Comparison of ENCODE assay signal across 9 mouse cellular contexts in genomic region chr4:133406313-133407056, GRCm38 (mm10). TPM values are rescaled to one million over a fixed set of nuclear protein-coding genes. Genes with fewer than 3 reads are reported as not detected.
DNase-seq lines count a peak whose midpoint lies in the region; ATAC-seq lines count a peak whose summit lies in the region.
"Had no signal": no experiment of that assay in that cellular context is flagged by ENCODE, and none has a peak within 500 bp of the region (broad histone marks: within the 10 kb centered on the region; RNA-seq: fewer than 3 reads in every experiment).

No protein-coding gene starts in this region.

- ATAC-seq in forebrain, embryonic 12.5 days (ENCODE audit: low FRiP score) = no peak
- ATAC-seq in forebrain, embryonic 14.5 days = no peak
- ATAC-seq in hindbrain, embryonic 13.5 days (ENCODE audit: low FRiP score) = no peak
- no peak for ATAC-seq in hindbrain, embryonic 16.5 days
- ATAC-seq in intestine, embryonic 16.5 days = peak; percentile 61

- H3K4me1 ChIP-seq in forebrain, embryonic 12.5 days = peaks cover 22% of the 10 kb centered on the region
- peaks cover 6% of the 10 kb centered on the region; the same call in 1 of the 2 replicates for H3K4me1 ChIP-seq in forebrain, embryonic 14.5 days (ENCODE audit: control insufficient read depth, insufficient read depth, low read length)
- H3K4me1 ChIP-seq in hindbrain, embryonic 13.5 days (replicated peaks) = peaks cover 28% of the 10 kb centered on the region
- peaks cover 15% of the 10 kb centered on the region for H3K4me1 ChIP-seq in hindbrain, embryonic 16.5 days (ENCODE audit: control insufficient read depth, insufficient read depth, low read depth, low read length)
- H3K4me1 ChIP-seq in intestine, embryonic 16.5 days (ENCODE audit: control insufficient read depth, insufficient read depth, low read length) = peaks cover 35% of the 10 kb centered on the region

- DNase-seq in forebrain, embryonic 14.5 days (ENCODE audit: low spot score) = no peak
- DNase-seq in Muller cell, postnatal 12 days (ENCODE audit: inconsistent ontology term) = peak; percentile 31
- DNase-seq in adrenal gland, adult 8-10 months = no peak
- no peak for DNase-seq in urinary bladder, adult 18-20 months (ENCODE audit: low spot score in 2 of 2)
- DNase-seq: cerebellum, adult 9-11 months had no signal

- H3K27ac ChIP-seq in forebrain, embryonic 12.5 days = 0 out of 2 replicates have a peak overlapping the region, but pooled peaks have one; percentile 8
- H3K27ac ChIP-seq in forebrain, embryonic 14.5 days (ENCODE audit: low read depth, low read length) = no peak overlapping the region; the same call in 1 of the 2 replicates
- H3K27ac ChIP-seq in hindbrain, embryonic 13.5 days = peak overlapping the region; percentile 73
- no peak overlapping the region; the same call in 1 of the 2 replicates for H3K27ac ChIP-seq in hindbrain, embryonic 16.5 days (ENCODE audit: low read depth, low read length)
- peak overlapping the region; percentile 19; the same call in 1 of the 2 replicates for H3K27ac ChIP-seq in intestine, embryonic 16.5 days (ENCODE audit: low read length)

- 68% methylated on average over 8 of the region's 8 CpGs for WGBS in forebrain, embryonic 12.5 days
- 71% methylated on average over 8 of the region's 8 CpGs for WGBS in forebrain, embryonic 14.5 days
- WGBS in hindbrain, embryonic 13.5 days = 60% methylated on average over 8 of the region's 8 CpGs
- 60% methylated on average over 8 of the region's 8 CpGs for WGBS in hindbrain, embryonic 16.5 days
- WGBS in intestine, embryonic 16.5 days = 64% methylated on average over 8 of the region's 8 CpGs

- no peak overlapping the region for H3K4me2 ChIP-seq in forebrain, embryonic 12.5 days
- H3K4me2 ChIP-seq in forebrain, embryonic 14.5 days (ENCODE audit: low read length) = no peak overlapping the region
- H3K4me2 ChIP-seq in hindbrain, embryonic 13.5 days = no peak overlapping the region
- H3K4me2 ChIP-seq in hindbrain, embryonic 16.5 days (ENCODE audit: low read length) = no peak overlapping the region
- no peak overlapping the region for H3K4me2 ChIP-seq in intestine, embryonic 16.5 days (ENCODE audit: low read depth, low read length)

- no peaks in the 10 kb centered on the region for H3K27me3 ChIP-seq in forebrain, embryonic 12.5 days
- no peaks in the 10 kb centered on the region for H3K27me3 ChIP-seq in forebrain, embryonic 14.5 days (replicated peaks; ENCODE audit: control insufficient read depth, insufficient read depth, low read length)
- no peaks in the 10 kb centered on the region for H3K27me3 ChIP-seq in hindbrain, embryonic 13.5 days
- H3K27me3 ChIP-seq in hindbrain, embryonic 16.5 days (replicated peaks; ENCODE audit: control insufficient read depth, insufficient read depth, low read length) = no peaks in the 10 kb centered on the region
- H3K27me3 ChIP-seq in intestine, embryonic 16.5 days (replicated peaks; ENCODE audit: control insufficient read depth, insufficient read depth, low read length) = no peaks in the 10 kb centered on the region

- peak overlapping the region; percentile 17; the same call in 1 of the 2 replicates for H3K9ac ChIP-seq in forebrain, embryonic 12.5 days
- H3K9ac ChIP-seq in forebrain, embryonic 14.5 days (ENCODE audit: low read length) = no peak overlapping the region
- no peak overlapping the region for H3K9ac ChIP-seq in hindbrain, embryonic 13.5 days
- H3K9ac ChIP-seq in hindbrain, embryonic 16.5 days (ENCODE audit: low read depth, low read length) = no peak overlapping the region
- H3K9ac ChIP-seq in intestine, embryonic 16.5 days (ENCODE audit: low read depth, low read length) = no peak overlapping the region

- no peaks in the 10 kb centered on the region for H3K36me3 ChIP-seq in forebrain, embryonic 12.5 days (replicated peaks)
- no peaks in the 10 kb centered on the region for H3K36me3 ChIP-seq in forebrain, embryonic 14.5 days (ENCODE audit: control insufficient read depth, insufficient read depth, low read length)
- peaks cover under 1% of the 10 kb centered on the region; the same call in 1 of the 2 replicates for H3K36me3 ChIP-seq in hindbrain, embryonic 13.5 days
- no peaks in the 10 kb centered on the region for H3K36me3 ChIP-seq in hindbrain, embryonic 16.5 days (ENCODE audit: control insufficient read depth, insufficient read depth, low read length)
- H3K36me3 ChIP-seq in intestine, embryonic 16.5 days (ENCODE audit: control insufficient read depth, insufficient read depth, low read length) = 0 out of 2 replicates have a peak, but pooled peaks cover 2% of the 10 kb centered on the region

- H3K9me3 ChIP-seq in forebrain, embryonic 12.5 days = no peaks in the 10 kb centered on the region
- no peaks in the 10 kb centered on the region for H3K9me3 ChIP-seq in forebrain, embryonic 14.5 days (replicated peaks; ENCODE audit: control insufficient read depth, low read length)
- no peaks in the 10 kb centered on the region for H3K9me3 ChIP-seq in hindbrain, embryonic 13.5 days
- no peaks in the 10 kb centered on the region for H3K9me3 ChIP-seq in hindbrain, embryonic 16.5 days (ENCODE audit: control insufficient read depth, low read length)
- H3K9me3 ChIP-seq in intestine, embryonic 16.5 days (ENCODE audit: control insufficient read depth, low read length) = no peaks in the 10 kb centered on the region

- no peak overlapping the region for H3K4me3 ChIP-seq in forebrain, embryonic 12.5 days (replicated peaks)
- no peak overlapping the region for H3K4me3 ChIP-seq in forebrain, embryonic 14.5 days (ENCODE audit: low read depth, low read length)
- H3K4me3 ChIP-seq in hindbrain, embryonic 13.5 days = no peak overlapping the region
- H3K4me3 ChIP-seq in hindbrain, embryonic 16.5 days (ENCODE audit: low read length) = no peak overlapping the region
- no peak overlapping the region for H3K4me3 ChIP-seq in intestine, embryonic 16.5 days (ENCODE audit: low read length)

RNA-seq across cellular contexts. Expression of gene Slc9a1, which starts 37.0 kb away (rescaled TPM):
- 7.2 and 8.3 TPM in 2 replicates for polyA plus RNA-seq in forebrain, embryonic 12.5 days (2016; fragmentation: Nextera tagmentation; extraction: Ambion mirVana)
- 4.4 and 7.3 TPM in 2 replicates for polyA plus RNA-seq in forebrain, embryonic 14.5 days (2014; fragmentation: Nextera tagmentation; extraction: Ambion mirVana)
- polyA plus RNA-seq in hindbrain, embryonic 13.5 days (2015; fragmentation: Nextera tagmentation; extraction: Ambion mirVana) = 6.7 and 7.5 TPM in 2 replicates
- 9.8 and 9.9 TPM in 2 replicates for polyA plus RNA-seq in hindbrain, embryonic 16.5 days (2015; fragmentation: Nextera tagmentation; extraction: Ambion mirVana)
- polyA plus RNA-seq in intestine, embryonic 16.5 days (2015; fragmentation: Nextera tagmentation; extraction: Ambion mirVana) = 9.1 and 9.2 TPM in 2 replicates
- total RNA-seq in adrenal gland, adult 8-10 months (2022) = 10 to 100 TPM; 50.3 to 83.2 (median 63.5) TPM

RNA-seq across cellular contexts. Expression of gene Wdtc1, which starts 53.2 kb away (rescaled TPM):
- polyA plus RNA-seq in forebrain, embryonic 12.5 days (2016; fragmentation: Nextera tagmentation; extraction: Ambion mirVana) = 21.1 and 22.9 TPM in 2 replicates
- 17.5 and 18.9 TPM in 2 replicates for polyA plus RNA-seq in forebrain, embryonic 14.5 days (2014; fragmentation: Nextera tagmentation; extraction: Ambion mirVana)
- polyA plus RNA-seq in hindbrain, embryonic 13.5 days (2015; fragmentation: Nextera tagmentation; extraction: Ambion mirVana) = 18.4 and 21.3 TPM in 2 replicates
- 18.8 and 21.3 TPM in 2 replicates for polyA plus RNA-seq in hindbrain, embryonic 16.5 days (2015; fragmentation: Nextera tagmentation; extraction: Ambion mirVana)
- 11.4 and 12.8 TPM in 2 replicates for polyA plus RNA-seq in intestine, embryonic 16.5 days (2015; fragmentation: Nextera tagmentation; extraction: Ambion mirVana)
- 10 to 100 TPM; 49.0 to 73.2 (median 60.2) TPM for total RNA-seq in adrenal gland, adult 8-10 months (2022)

Comparison
In these comparisons a context has a peak if more than half of its experiments do, and no peak if none do; other contexts are left out.
1. H3K27ac ChIP-seq: peak in forebrain, embryonic 12.5 days (single experiment), hindbrain, embryonic 13.5 days (single experiment) and intestine, embryonic 16.5 days (single experiment); none in forebrain, embryonic 14.5 days (single experiment) and hindbrain, embryonic 16.5 days (single experiment).